Mouse (Mus musculus) gastrocnemius, postnatal 14 days (tissue): ENCODE data around the gene Hrh2. TPM values are rescaled to one million over a fixed set of nuclear protein-coding genes. Genes with fewer than 3 reads are reported as not detected.
A peak's percentile ranks its signal among the peaks of the same experiment; 100 is the strongest.

Experiments
- DNase-seq: peaks from one replicate; pipeline ENCODE4 v3.0.0; 2021; ENCODE audit warnings: mixed read lengths
- intact Hi-C: fragments of 180-260 bp; cut with DNase I; formaldehyde crosslinking; loops from one replicate; pipeline ENCODE4 v1.15.1; 2025; ENCODE audit warnings: low total_unique reads
- total RNA-seq, 2 experiments: library from RNA; stranded (reverse); gene quantifications; 2 replicates each; pipeline ENCODE4 v1.2.3; 2021

Hrh2 gene
- total RNA-seq, 2 experiments from 2014 or later = not detected

GRCm38 (mm10) chr13:54211528-54212488, 19.9 kb downstream of the Hrh2 start:
- intact Hi-C loops = no loop called here
- DNase-seq = no peak

DNA sequence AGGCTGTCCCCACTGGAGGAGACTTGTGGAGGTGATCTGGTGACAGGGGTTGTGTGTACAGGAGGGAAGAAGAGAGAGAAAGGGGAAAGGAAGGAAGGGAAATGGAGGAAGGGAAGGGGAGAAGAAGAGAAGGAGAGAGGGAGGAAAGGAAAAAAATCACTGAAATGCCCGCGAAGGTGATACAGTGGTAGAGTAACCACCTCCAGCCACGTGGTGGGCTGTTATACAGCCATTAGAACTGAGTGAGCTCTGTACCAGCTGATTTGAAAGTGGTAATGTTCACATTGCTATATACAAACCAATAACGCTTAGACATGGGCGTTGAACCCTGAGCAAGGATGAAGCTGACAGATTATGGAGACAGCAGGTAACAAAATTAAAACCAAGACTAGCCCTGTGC, 20.6 kb downstream of the Hrh2 start:
- DNase-seq = no peak
- intact Hi-C loops = no loop called here

GRCm38 (mm10) chr13:54215266-54215665, 23.3 kb downstream of the Hrh2 start:
- no peak for DNase-seq
- intact Hi-C loops = no loop called here

DNA sequence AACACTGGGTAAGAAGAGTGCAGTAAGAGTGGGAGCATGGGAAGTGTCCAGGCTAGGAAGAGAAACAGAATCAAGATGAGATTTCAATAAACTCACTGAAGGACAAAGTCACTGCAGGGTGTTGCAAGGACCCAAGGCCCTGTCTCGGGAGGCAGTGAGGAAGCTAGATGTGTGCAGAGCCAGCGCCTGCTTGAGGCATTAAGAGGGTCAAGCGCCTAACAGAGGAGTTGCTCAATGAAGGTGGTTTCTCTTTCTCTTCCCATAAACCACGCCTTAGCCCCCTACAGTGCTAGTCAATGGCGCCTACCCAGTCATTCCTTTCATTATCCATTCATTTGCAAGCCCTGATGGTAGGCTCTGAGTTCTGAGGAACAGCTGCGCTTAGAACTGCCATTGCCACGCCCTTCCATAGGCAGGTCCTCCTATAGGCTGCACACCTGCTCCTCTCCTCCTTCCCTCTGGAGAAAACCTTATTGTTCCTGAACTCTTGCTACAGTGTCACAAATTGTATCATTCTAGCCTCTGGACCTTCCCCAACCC, 23.9 kb downstream of the Hrh2 start:
- intact Hi-C loops = no loop called here
- no peak for DNase-seq

DNA sequence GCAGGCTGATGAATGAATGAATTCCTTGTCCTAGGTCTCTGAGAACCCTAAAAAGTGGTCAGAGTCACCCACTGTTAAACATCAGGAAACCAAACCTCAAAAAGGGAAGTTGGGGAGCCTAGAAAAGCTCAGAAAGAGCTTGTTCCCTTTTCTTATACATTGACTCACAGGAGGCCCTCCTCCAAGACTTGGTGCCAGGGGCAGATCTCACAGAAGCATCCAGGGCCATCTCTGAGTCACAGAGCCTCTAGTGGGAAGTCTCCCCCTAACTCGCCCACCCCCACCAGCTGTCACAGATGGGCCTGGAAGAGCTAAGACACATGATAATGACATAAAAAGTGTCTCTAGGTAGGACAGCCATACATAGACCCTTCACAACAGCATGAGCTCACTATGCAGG, 26.4 kb downstream of the Hrh2 start:
- intact Hi-C loops = no loop called here
- no peak for DNase-seq

GRCm38 (mm10) chr13:54221631-54222179, 29.8 kb downstream of the Hrh2 start:
- intact Hi-C loops = no loop called here
- no peak for DNase-seq

- intact Hi-C loops = no loop called here
- no peak for DNase-seq
Measured at GRCm38 (mm10) chr13:54222921-54223769, 31.2 kb downstream of the Hrh2 start.

GRCm38 (mm10) chr13:54227916-54228483, 36.1 kb downstream of the Hrh2 start:
- intact Hi-C loops = loop anchor here (5.0 kb wide), 1 partner anchor 116 kb away; no protein-coding TSS in a partner anchor
- DNase-seq = peak; percentile 49

DNA sequence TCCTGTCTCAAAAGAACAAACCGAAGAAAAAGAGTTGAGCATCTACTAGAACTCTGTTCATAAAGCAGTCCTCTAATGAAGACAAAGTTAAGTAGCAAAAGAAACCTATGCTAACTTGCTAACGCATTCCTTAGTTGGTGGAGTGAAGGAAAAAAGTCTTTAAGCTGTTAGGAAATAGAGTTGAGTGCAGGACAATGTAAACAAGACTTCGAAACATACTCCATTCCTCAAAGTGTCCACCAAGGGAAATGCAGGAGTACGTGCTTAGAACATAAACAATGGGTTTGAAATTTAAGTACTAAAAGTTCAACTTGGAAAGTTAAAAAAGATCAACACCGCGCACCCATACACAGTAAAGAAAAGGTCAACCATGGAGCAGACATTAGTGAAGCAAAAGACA, 38.2 kb downstream of the Hrh2 start:
- no peak for DNase-seq
- intact Hi-C loops = no loop called here

DNA sequence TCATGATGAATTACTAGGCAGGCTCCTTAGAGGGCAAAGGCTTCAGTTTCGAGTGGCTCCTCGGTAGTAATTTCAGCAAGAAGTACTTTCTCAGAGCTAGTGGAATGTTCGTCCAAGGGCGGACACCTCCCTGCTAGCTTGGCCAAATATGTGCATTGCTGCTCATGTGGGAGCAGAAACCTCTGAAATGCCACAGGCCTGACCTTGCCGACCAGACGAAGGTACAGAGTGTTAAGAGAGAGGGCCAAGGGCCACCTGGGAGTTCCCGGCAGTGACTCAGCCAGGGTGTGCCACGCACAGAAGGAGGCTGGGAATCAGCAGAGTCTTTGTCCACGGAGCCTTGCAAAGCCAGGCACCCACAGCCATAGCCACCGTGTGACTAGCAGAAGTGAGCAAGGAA, 39.9 kb downstream of the Hrh2 start:
- DNase-seq = no peak
- intact Hi-C loops = no loop called here

DNA sequence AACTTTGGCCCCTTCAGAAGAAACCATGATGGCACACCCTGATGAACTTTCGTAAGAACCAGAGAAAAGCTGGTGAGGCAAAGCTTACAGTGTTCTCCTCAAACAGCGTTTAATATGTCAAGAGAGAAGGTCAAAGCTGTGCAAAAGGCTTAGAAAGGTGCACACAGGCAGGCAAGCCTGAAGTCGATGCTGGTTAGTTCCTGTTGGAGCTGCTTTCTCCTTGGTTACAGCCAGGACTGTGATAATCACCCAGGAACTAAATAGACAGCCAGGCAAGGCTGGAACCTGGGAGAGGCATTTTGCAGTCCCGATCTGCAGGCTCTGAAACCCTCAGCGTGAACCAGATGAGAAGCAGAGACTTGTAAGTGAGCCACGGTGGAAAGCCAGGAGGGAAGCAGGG, 45.6 kb downstream of the Hrh2 start:
- DNase-seq = no peak
- intact Hi-C loops = no loop called here

DNA sequence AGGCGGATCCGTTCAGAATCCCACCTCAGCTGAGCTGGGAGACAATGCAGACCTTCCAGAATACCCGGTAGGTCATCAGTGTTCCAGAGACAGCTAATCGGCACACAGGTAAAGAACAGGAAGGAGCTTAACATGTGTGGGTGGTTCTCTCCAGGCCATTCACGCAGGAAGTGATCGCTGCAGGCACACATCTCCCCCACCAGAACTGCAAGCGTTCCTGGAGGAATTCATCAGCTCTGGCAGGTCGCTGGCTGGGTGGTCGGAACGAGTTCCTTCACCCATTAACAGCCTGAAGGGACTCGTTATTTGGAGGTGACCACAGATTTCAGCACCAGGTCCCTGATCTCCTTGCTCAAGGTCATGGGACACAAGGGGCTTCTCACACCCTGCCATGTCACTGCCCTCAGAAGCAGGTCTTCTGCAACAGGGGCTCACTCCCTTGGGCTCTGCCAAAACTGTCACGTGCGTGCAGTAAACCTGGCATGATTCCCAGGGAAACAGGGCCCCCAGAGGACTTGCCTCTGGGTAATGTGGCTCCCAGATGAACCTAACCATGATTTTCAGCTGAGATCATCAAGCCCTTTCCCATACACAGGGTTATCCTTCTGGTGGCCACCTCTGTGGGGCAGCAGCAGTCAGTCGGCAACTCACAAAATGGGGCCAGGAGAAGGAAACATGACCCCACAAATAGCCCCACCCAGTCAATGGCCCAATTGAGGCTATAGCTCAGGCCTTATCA, 46.8 kb downstream of the Hrh2 start:
- intact Hi-C loops = no loop called here
- no peak for DNase-seq

DNA sequence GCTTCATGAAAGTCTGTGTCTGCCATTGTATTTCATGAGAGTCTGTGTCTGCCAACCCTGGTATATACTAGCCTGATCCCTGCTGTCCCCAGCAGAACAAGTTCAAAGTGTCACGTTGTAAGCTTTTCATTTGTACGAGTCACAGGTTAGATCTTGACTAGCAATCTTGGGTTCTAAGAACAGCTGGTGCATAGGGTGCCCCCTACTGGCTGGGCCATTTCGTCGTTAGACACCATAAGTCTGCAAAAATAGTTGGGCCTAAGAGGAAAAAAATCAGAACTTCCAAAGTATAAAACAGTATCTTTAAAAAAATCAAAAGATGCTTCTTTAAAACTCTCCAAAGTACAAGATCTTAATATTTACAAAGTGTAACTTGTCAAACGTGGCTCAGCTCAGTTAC, 50.5 kb downstream of the Hrh2 start:
- DNase-seq = no peak
- intact Hi-C loops = no loop called here

DNA sequence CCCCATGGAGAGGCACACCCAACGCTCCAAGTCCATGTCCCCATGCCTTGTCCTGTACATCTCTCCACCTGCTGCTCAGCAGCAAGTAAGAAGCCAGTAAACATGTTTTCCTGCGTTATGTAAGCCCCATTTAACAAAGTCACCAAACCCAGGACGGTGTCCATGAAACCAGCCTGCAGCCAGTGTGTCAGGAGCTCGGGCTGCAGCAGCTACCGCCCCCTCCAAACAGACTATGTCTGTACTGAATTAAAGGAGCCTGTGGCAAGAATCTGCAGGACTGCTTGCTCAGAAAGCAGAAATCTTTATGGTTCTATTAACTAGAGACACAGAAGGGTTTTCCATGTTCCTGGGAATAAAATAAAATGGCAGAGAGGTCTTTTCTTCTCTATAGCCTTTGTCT, 53.3 kb downstream of the Hrh2 start:
- DNase-seq = no peak
- intact Hi-C loops = no loop called here

DNA sequence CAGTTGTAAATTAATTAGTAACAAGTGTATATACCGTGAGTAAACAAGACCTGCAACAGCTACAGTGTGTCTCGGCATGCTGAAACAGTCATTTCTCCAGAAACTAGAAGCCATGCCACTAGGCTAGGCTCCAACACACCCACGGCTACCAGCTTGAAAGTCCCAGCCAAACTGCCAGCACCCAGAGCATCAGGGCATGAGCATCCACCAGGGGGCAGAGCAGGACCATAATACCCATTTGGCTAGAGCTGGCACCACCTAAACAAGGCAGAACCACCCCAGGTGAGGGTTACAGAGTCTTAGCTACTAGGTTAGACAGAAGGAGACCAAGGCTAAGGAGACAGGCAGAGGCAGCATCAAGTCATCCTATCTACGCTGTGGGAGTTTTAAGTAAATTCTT, 55.6 kb downstream of the Hrh2 start:
- intact Hi-C loops = loop anchor here (2.0 kb wide), 2 partner anchors 73 to 199 kb away; no protein-coding TSS in a partner anchor
- peak; percentile 53 for DNase-seq

DNA sequence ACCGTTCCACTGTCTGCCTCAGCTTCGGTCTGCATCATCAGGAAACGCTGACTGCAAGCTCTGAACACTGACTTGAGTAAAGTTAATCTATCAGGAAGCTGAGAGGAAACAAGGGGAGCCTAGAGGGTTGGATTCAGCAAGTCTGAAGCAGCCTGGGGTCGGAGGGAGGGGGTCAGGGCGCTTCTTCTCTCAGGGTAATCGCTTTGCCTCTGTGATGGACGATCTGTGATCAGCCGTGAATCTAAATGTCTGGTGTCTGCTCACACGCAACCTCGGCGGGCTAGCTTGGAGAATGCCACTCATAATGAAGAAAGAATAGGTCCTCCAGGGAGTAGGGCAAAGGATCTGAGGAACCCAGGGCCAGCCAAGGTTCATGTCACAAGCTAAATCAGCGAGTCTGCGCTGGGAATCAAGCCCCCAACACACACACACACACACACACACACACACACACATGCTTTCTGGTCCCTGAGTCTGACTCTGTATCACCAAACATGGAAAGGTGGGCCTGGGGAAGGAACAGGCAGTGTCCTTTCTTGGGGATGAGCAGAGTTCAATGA, 56.6 kb downstream of the Hrh2 start:
- no peak for DNase-seq

DNA sequence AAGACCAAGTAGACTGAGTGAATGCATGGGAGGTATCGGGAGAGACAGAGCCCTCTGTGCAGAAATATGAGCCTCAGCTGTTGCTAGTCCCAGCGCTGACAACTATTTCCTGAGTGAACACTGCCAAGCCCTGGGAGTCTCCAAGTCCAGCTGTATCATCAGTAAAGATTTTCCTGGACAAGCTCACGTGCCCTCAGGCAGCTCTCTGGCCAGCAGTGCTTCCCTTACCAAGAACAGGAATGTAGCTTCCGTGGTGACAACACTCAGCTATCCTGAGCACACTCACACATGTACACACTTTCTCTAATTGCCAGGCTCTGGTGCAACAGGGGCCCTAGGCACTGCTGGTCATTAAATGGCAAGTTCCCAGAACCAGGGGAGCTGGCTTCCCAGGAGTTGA, 57.1 kb downstream of the Hrh2 start:
- intact Hi-C loops = loop anchor here (2.0 kb wide), 1 partner anchor 122 kb away; the partner anchor contains the start of gene Cplx2

More for the DNA sequence above, 56.6 kb downstream of the Hrh2 start:
- intact Hi-C loops = loop anchor here (2.0 kb wide), 1 partner anchor 122 kb away; the partner anchor contains the start of gene Cplx2

DNA sequence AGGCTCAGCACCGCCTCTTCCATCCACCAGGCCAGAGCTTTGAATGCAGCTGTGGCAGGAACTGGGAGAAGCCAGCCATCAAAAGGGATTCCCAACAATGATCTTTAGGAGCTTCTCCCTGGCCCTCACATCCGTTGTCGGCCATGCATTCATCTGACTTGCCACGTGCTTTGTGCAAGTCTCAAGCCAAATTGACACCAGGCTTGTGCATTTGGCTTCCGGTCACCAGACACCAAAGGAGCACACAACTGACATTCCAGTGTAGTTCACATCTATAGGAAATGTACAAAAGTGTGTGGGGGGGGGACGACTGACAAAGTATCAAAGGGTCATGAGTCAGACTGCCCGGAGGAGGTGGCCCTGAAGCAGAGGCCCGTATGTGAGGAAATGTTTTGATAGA, 58.4 kb downstream of the Hrh2 start:
- DNase-seq = no peak
- intact Hi-C loops = no loop called here

More for the DNA sequence above, 57.1 kb downstream of the Hrh2 start:
- DNase-seq = peak; percentile 57
